Mouse (Mus musculus): ENCODE data around the gene Astn2.
"Not testable (repeated sequence)": the region's sequence is repeated elsewhere in the genome, so short reads cannot be mapped to it uniquely, and the experiment has no call there.

Gene Astn2

DNA sequence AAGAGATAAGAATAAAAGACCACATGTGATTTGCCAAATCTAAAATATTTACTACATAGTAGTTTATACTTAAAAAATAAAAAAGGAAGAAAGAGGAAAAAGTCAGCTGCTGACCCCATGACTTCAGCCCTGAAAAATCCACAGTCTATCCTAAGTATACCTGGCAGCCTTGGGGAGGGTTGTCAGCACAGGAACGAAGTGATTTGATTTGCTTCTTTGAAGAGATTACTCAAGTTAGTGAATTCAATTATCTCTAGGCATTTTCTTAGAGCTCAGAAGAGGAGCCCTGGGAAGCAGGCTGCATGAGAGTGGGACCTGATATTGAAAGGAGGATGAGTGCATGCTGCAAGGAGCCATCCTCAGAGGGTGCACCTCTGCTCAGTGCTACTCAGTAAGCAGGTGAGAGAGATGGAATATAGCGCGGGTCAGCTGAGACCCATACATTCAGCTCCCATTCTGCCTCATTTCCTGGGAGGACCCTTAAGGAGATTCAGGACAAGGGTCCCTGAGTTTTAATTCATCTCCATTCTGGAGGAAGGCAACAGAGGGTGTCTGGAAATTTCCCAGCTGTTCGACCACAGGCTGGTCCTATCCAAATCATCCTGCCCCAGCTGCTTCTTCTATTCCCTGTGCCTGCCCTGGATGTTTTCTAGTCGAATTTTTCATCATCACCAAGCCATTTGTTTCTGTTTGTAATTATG lies 646.1 kb downstream of the Astn2 start:
- no peak for DNase-seq (ENCODE audit: low spot score)

DNA sequence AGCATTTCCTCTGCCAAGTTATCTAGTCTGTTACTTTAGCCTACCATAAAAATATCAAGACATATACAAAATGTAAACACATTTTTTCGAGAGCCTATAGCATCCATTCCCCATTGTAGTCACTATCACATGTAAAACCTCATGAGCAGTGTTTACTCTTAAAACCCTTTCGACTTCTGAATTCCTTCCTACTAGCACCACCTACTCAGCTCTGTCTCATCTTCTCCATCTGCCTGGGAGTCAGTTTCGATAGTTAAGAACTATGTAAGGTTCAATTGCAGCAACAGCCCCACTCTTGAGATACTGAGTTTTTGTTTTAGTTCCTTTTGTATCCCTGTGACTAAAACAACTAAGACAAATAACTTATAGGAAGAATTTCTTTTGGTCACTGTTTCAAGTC lies 651.5 kb downstream of the Astn2 start:
- no peak for DNase-seq (ENCODE audit: low spot score)

DNA sequence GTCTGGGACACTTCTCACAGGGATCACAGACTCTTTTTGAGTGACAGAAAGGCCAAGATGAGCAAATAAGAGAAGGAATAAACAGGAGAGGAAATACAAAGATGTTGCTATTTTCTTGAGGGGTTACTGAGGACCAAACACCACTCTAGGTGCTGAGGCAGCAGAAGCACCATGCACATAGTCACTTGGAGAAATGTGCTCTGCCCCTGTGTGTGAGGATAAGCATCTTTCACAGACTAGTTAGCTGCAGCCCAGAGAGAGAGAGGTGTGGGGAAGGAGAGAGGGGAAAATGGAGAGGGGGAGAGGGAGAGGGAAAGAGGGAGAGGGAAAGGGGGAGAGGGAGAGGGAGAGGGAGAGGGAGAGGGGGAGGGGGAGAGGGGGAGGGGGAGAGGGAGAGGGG lies 659.6 kb downstream of the Astn2 start:
- no peak for DNase-seq (ENCODE audit: low spot score)

DNA sequence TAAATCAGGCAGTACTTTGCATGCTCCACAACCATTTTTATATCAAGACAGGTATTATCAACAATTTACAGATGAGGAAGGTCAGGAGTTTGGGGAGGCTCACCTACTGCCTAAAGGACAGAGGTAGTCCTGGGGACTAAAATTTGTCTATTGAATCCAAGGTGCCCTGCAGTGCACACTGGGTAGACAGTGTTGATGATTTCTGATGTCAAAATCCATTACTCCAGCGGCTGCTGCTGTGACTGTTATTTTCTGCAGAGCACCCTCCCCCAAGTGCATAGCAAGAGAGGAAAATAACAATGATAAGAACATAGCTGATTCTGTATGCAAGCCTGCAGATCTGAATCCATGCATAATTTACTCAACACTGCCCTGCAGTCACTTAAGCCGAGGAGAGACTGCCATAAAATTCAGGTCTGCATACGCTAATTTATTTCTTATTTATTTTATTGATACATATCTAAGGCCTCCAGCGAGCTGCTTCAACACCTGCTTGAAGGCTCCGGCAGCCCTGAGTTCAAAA lies 660.3 kb downstream of the Astn2 start:
- no peak for DNase-seq (ENCODE audit: low spot score)

- no peak for DNase-seq (ENCODE audit: low spot score)
Measured at GRCm38 (mm10) chr4:65743160-65743691, 661.2 kb downstream of the Astn2 start.

DNA sequence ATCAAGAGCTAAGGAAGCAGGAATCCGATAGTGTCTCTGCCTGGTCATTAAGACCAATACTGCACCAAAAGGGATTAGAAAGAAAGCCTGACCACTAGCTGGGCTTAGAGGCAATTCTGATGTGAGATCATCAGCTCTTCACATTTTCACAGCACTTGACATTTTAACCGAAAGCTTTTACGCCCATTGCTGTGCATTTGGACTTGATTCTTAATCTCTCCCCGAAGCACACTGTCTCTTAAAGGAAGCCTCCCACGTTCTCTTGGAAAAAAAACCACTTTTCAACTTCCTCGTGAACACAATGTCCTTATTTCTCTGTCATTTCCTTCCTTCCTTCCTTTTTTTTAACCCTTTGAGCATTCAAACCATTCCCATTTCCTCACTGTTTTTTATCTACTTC lies 680.0 kb downstream of the Astn2 start:
- DNase-seq (ENCODE audit: low spot score) = no peak

DNA sequence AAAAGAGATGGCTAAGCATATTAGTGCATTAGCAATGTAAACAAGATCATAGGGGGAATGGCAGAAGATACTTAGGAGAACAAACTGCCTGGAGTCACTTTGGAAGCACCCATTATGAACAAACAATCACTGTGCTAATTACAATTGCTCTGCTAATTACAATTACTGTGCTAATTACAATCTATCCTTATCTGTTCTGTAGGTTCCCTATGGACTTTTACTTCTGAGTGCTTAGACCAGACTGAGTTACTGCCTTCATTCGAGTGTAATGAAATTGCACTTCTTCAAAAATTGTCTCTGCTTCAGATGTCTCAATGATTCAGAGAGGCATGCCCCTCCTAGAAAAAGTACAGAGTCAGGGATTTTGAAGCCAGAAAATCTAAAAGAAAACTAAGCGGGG lies 684.8 kb downstream of the Astn2 start:
- DNase-seq (ENCODE audit: low spot score) = no peak

- no peak for DNase-seq (ENCODE audit: low spot score)
Measured at GRCm38 (mm10) chr4:65717899-65718298, 686.5 kb downstream of the Astn2 start.

DNA sequence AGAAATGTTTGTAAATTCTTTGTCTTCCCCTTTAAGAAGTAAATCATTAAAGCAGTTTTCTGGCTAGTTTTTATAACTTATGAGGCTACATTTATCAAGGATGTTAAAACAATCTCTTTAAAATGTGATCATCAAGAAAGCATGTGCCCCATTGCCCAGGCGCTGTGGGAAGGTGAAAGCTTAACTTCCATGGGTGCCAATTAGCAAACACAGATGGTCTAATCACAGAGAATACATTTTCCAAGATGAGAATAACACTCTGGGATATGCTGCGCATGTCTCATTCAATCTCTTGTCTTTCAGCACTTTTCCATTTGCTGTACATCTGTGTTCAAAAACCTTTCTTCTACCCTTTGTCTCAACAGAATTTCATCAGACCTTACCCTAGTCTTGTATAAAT lies 688.3 kb downstream of the Astn2 start:
- no peak for DNase-seq (ENCODE audit: low spot score)

GRCm38 (mm10) chr4:65711678-65712077 lies 692.7 kb downstream of the Astn2 start:
- no peak for DNase-seq (ENCODE audit: low spot score)

DNA sequence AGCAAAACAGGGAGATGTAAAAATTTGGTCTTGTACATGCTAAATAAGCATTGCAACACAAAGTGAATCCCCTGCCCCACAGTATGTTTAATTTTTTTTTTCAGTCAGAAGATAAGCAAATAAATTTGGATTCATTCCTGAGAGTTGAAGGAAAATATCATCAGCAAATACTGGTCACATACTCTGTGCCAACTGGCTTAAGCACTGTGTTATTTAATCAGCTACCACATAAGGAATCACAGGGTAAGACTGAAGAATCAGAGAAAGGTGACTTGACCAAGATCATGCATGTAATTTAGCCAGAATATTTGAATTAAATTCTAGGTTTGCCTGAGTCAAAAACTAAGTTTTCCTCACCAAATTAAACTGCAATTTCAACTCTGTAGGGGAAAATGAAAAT lies 693.8 kb downstream of the Astn2 start:
- no peak for DNase-seq (ENCODE audit: low spot score)

DNA sequence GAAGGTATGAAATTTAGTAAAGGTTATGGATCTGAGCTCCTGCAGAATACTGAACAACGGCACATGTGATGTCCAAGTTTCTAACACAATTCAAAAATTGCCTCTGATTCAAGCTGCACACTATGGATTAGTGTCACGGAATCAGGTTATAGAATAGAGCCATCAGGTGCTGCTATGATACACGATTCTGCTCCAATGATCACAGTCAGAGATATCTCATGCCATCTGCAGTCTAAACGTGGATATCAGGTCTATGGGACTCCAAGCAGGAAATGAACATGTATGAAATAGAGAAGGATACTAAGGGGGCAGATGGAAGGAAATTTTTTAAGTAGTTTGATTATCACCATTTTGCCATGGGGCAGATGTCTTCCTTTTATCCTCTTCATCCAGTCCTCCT lies 702.6 kb downstream of the Astn2 start:
- DNase-seq (ENCODE audit: low spot score) = no peak

- DNase-seq (ENCODE audit: low spot score) = no peak
Measured at GRCm38 (mm10) chr4:65699743-65700361, 704.6 kb downstream of the Astn2 start.

GRCm38 (mm10) chr4:65695241-65695640 lies 709.2 kb downstream of the Astn2 start:
- DNase-seq (ENCODE audit: low spot score) = no peak

DNA sequence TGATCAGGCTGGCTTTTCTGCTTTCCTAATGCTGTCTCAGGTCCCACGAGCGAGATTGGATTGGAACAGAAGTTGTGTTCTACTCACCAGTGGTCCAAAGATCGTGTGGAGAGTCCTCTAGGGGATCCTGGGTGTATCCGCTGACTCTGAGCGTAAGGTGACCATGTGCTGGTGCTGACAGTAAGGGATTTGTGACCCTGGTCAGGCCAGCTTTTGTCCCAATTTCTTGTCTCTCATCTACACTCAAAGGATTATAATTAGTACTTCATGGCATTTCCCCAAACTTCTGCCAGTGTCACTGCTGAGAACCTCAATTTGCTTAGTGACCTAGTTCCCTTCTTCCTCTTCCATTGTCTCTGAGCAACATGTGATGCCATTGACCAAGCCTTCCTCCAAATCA lies 710.4 kb downstream of the Astn2 start:
- no peak for DNase-seq (ENCODE audit: low spot score)

DNA sequence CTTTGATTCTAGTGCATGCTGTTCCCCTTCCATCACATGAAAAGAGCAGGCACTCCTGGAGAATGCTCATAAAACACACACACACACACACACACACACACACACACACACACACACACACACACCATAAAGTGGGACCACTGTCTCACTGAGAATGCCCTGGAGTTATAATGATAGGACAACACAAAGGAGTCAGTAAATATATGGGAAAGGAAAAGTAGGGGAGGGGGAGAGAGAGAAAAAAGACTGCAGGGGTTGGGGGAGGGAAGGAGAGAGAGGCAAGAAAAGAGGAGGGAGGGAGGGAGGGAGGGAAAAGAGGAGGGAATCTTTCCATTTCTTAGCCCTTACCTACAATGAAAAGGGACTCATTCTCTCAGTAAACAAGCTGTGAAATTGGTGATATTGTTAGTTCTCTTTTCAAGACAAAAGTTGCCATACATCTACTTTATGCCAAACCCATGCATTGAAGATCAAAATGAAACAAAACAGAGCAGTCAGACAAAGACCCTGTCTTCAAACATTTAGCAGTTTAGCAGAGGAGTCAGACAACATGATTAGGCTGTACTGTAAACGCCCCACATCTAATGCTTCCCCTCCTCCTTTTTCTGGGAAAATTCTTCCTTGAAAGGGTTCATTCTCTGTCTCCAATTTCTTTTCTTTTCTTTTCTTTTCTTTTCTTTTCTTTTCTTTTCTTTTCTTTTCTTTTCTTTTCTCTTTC lies 717.2 kb downstream of the Astn2 start:
- no peak for DNase-seq (ENCODE audit: low spot score)

DNA sequence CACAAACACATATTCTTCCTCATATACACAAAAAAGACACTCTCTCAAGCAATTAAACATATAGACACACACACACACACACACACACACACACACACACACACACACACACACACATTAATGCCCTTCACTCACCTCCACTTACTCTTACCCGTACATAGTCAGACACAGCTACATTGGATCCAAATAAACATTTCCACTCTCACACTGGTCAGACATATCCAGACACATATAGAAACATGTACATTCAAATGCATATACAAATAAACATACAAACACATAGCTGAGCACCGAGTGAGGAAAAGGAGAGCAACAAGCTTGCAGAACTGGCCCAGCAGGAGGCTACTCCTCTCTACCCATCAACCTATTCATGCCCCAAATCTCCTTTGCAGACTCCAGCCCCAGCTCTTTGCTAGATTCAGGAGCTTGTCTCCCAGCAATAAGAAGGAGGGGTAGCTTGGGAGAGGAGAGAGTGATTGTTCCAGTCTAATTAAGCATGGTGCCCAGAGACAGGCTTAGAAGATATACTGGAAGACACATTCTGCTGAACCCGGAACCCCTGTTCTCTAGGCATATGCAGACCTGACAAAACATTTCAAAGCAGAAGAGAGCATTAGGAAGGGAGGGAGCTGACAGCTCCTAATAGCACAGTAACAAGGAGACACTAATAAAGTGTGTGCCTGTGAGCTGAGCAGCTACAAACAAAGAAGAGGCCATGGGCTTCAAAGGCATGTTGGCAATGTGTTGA lies 718.0 kb downstream of the Astn2 start:
- no peak for DNase-seq (ENCODE audit: low spot score)

- no peak for DNase-seq (ENCODE audit: low spot score)
Measured at GRCm38 (mm10) chr4:65684401-65684800, 720.0 kb downstream of the Astn2 start.

- DNase-seq (ENCODE audit: low spot score) = not testable (repeated sequence)
Measured at GRCm38 (mm10) chr4:65679786-65680185, 724.6 kb downstream of the Astn2 start.

GRCm38 (mm10) chr4:65678929-65679328 lies 725.5 kb downstream of the Astn2 start:
- DNase-seq (ENCODE audit: low spot score) = no peak

DNA sequence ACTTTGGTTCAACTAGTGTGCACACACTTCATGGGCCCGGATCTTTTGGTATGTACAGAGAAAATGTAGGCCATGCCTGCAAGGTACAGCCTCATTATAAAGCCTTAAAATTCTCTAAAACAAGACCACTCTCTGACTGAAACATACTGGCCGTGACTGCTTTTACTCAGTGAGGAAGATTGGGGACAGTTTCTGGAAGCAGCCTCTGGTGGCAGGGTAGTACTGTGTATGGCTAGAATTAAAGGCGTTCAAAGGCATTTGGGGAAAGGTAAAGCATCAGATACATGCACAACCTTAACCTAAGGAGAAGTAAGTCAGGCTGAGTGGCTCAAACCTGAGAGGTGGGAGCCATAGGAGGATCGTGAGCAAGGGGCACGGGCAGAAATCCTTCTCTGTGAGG lies 725.9 kb downstream of the Astn2 start:
- no peak for DNase-seq (ENCODE audit: low spot score)

Data from testis, postnatal 10 days (tissue).